Mouse (Mus musculus) forebrain, embryonic 10.5 days (tissue): ENCODE data around the gene Shisa5. TPM values are rescaled to one million over a fixed set of nuclear protein-coding genes. Genes with fewer than 3 reads are reported as not detected.

Source experiments
- DNase-seq: peaks from one replicate; pipeline ENCODE4 v3.0.0-alpha.2; 2017; ENCODE audit warnings: low spot score; ENCODE audit errors: extremely low spot score
- H3K27ac ChIP-seq: fragments of 300-500 bp; sonication (generic); 2 replicates; pipeline ENCODE4 v1.5.1; 2016; ENCODE audit warnings: mild to moderate bottlenecking
- H3K27me3 ChIP-seq: fragments of 300-500 bp; sonication (generic); 2 replicates; pipeline ENCODE4 v1.6.1; 2016; ENCODE audit warnings: mild to moderate bottlenecking; ENCODE audit not compliant: poor library complexity, severe bottlenecking
- H3K36me3 ChIP-seq: fragments of 300-500 bp; sonication (generic); replicated peaks from 2 replicates; pipeline ENCODE4 v1.6.1; 2016; ENCODE audit warnings: mild to moderate bottlenecking, moderate library complexity
- H3K4me1 ChIP-seq: fragments of 300-500 bp; sonication (generic); 2 replicates; pipeline ENCODE4 v1.6.1; 2016
- H3K4me3 ChIP-seq: fragments of 300-500 bp; sonication (generic); 2 replicates; pipeline ENCODE4 v1.5.1; 2016; ENCODE audit warnings: mild to moderate bottlenecking, moderate library complexity
- H3K9me3 ChIP-seq: fragments of 300-500 bp; sonication (generic); 2 replicates; pipeline ENCODE4 v1.6.1; 2016; ENCODE audit warnings: mild to moderate bottlenecking, moderate library complexity
- WGBS: fragments of 180-500 bp; shearing (Covaris S2); methylation state at CpG from one replicate; pipeline ENCODE4 v1.1.7; 2016; 5-methylcytosine and 5-hydroxymethylcytosine counted together
- polyA plus RNA-seq: library from polyadenylated mRNA; unstranded; fragments of >200 nt; fragmentation: Nextera tagmentation; extraction: Ambion mirVana; gene quantifications from 2 replicates; pipeline ENCODE4 v1.2.1, GENCODE M21; 2016

Gene Shisa5
- polyA plus RNA-seq, 1 experiment from 2014 or later, result 29.7 TPM

DNA sequence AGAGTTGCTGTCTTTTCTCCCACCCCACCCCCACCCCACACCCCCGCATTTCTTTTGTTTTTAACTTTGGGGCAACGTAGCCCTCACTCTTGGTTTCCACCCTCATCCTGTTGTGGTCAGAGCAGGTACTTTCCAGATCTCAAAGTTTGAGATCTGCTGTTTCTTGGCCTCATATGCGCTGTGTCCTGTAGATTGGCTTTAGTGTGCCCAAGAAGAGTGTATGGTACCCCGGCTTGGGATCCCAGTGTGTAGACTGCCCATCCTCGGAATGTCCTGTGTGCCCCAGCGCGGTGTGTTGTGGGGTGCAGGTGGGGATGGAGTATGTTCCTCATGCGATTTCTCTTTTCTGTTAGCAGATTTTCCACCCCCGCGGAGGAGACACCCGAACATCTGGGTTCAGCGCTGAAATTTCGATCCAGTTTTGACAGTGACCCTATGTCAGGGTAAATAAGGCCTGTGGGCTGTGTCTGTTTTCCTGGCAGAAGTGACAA, 12.7 kb downstream of the Shisa5 start:
- Histone ChIP-seq H3K4me1 (peaks cover 25% of the 10 kb centered on the region), H3K9me3 (no peaks in the 10 kb centered on the region), H3K4me3 (no peak overlapping the region), H3K36me3 (peaks cover 3% of the 10 kb centered on the region; the same call in 1 of the 2 replicates), H3K27ac (no peak overlapping the region), H3K27me3 (no peaks in the 10 kb centered on the region)
- WGBS, result 86% methylated on average over 13 of the region's 13 CpGs
- DNase-seq, result no peak

DNA sequence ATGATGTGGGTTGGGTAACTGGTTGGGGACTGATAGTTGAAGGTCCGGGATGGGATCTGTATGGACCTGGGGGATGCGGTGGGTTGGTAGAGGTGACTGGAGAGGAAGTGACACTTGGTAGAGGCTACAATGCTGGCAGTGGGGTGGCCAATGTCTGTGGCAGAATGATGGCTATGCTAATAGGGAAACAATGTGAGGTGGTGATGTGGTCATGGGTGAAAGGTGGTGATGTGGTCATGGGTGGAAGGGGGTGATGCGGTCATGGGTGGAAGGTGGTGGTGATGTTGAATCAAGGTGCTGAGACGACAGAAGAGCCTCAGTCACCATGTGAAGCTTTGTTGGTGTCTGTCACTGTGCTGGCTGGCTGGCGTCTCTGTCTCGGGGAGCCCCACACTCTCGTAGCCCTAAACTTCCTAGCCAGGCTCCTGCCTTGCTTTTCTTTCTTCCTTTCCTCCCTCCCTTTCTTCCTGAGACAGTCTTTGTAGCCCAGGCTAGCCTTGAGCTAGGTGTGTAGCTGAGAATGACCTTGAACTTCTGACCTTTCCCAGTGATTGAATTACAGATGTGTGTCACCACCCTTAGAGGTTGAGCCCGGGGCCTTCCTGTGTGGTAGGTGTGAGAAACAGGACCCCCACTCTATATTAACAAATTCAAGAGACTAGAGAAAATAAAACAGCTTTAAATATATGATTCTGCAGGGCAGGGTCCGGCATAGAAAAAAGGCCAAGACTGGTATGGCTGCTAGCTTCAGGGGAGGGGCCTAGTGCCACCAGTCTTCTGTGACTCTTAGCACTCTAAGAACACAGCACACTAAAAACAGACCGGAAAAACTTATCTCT, 13.5 kb downstream of the Shisa5 start:
- 91% methylated on average over 10 of the region's 10 CpGs for WGBS
- peaks cover 10% of the 10 kb centered on the region for H3K36me3 ChIP-seq
- no peaks in the 10 kb centered on the region for H3K9me3 ChIP-seq
- H3K4me3 ChIP-seq, result no peak overlapping the region
- no peak overlapping the region for H3K27ac ChIP-seq
- no peak for DNase-seq
- peaks cover 25% of the 10 kb centered on the region for H3K4me1 ChIP-seq
- H3K27me3 ChIP-seq, result no peaks in the 10 kb centered on the region

DNA sequence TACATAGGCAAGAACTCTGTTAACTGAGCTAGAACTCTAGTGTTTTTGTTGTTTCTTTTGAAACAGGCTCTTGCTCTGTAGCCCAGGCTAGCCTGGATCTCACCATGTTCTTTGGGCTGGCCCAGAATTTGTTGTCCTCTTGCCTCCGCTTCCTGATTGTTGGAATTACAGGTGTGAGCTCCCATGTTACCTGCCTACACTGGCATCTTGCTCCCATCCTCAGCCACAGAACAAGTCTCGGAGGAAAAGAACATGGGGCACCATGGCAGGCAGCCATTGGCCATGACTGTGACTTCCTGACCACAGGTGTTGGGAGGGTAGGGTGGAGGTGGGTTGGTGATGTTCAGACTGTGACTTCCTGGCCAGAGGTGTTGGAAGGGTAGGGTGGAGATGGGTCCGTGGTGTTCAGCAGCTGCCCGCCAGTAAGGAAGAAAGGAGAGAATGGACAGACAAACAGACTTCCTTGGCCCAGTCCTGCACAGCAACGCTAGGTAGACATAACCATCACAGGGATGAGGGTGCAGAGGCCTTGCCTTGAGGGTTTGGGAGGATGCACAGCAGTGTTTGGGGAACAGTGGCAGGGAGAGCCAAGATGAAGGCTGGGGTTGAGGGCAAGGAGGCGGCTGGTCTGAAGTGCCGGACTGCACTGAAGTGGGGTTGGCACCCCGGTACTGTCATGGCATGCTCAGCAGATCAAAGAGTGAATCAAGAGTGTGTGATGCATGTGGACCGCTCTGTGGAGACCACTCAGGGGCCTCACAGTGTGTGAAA, 14.3 kb downstream of the Shisa5 start:
- H3K36me3 ChIP-seq, result peaks cover 18% of the 10 kb centered on the region
- H3K9me3 ChIP-seq, result no peaks in the 10 kb centered on the region
- 88% methylated on average over 9 of the region's 9 CpGs for WGBS
- DNase-seq, result no peak
- no peaks in the 10 kb centered on the region for H3K27me3 ChIP-seq
- no peak overlapping the region for H3K4me3 ChIP-seq
- no peak overlapping the region for H3K27ac ChIP-seq
- peaks cover 25% of the 10 kb centered on the region for H3K4me1 ChIP-seq

DNA sequence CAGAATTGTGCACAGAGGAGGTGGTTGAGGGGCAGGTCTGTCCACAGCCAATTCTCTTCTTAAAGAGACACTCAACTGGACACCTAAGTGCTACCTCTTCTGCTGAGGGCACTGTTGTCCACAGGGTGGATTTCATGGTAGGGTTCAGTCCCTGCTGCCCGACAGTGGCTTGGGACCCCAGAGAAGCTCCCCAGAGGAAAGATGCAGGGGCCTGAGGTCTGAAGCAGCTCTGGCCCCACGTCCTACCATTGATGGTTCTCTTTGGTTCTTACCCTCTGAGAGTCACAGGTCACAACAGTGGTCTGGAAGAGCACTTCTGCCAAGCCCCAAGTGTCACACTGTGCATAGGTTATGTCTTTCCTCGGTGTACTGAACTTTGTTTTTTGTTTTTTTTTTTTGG, 15.0 kb downstream of the Shisa5 start:
- H3K36me3 ChIP-seq, result peaks cover 25% of the 10 kb centered on the region
- H3K9me3 ChIP-seq, result no peaks in the 10 kb centered on the region
- H3K4me3 ChIP-seq, result no peak overlapping the region
- peaks cover 25% of the 10 kb centered on the region for H3K4me1 ChIP-seq
- no peak overlapping the region for H3K27ac ChIP-seq
- DNase-seq, result no peak
- 80% methylated on average over 3 of the region's 3 CpGs for WGBS
- H3K27me3 ChIP-seq, result no peaks in the 10 kb centered on the region

DNA sequence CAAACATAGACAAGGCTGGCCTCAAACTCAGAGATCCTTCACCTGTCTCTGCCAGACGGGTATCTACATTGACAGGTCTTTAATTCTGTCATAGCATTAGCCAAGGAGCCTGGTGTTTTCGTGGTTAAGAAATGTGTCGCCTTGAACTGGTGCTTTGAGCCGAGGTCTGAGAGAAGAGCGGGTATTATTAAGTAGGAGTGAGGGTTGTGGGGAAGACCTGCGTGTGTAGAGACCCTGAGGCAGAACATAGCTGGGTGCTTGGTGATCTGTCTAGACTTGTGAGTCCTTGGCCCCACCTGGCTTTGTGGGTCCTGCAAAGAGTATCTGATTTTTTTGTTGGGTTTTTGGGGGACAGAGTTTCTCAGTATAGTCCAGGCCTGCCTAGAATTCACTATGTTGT, 15.5 kb downstream of the Shisa5 start:
- H3K9me3 ChIP-seq, result no peaks in the 10 kb centered on the region
- H3K27ac ChIP-seq, result 0 out of 2 replicates have a peak overlapping the region, but pooled peaks have one; percentile 8
- H3K4me3 ChIP-seq, result no peak overlapping the region
- peaks cover 30% of the 10 kb centered on the region for H3K36me3 ChIP-seq
- no peaks in the 10 kb centered on the region for H3K27me3 ChIP-seq
- DNase-seq, result no peak
- peaks cover 30% of the 10 kb centered on the region for H3K4me1 ChIP-seq
- WGBS, result 86% methylated on average over 6 of the region's 6 CpGs

DNA sequence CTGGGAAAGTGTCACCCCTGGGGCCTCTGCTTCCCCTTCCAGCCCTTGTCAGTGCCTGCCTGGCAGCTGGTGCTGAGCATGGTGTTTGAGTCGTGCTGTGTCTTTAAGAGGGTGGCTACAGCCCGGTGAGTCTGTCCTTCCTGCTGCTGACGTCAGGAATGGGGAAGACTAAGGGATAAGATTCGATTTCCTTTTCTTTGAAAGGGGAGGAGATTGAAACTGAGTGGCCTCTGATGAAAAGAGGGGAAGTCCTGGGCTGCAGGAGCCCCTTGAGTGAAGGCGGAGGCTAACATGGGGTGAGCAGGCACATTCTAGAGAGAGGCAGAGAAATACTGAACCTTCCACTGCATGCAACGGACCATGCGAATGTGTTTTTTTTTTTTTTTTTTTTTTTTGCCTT, 16.3 kb downstream of the Shisa5 start:
- no peaks in the 10 kb centered on the region for H3K27me3 ChIP-seq
- peak overlapping the region; percentile 32 for H3K4me3 ChIP-seq
- H3K9me3 ChIP-seq, result no peaks in the 10 kb centered on the region
- H3K4me1 ChIP-seq, result peaks cover 38% of the 10 kb centered on the region
- DNase-seq, result no peak
- H3K27ac ChIP-seq, result peak overlapping the region; percentile 71
- H3K36me3 ChIP-seq, result peaks cover 38% of the 10 kb centered on the region
- WGBS, result 21% methylated on average over 7 of the region's 7 CpGs

DNA sequence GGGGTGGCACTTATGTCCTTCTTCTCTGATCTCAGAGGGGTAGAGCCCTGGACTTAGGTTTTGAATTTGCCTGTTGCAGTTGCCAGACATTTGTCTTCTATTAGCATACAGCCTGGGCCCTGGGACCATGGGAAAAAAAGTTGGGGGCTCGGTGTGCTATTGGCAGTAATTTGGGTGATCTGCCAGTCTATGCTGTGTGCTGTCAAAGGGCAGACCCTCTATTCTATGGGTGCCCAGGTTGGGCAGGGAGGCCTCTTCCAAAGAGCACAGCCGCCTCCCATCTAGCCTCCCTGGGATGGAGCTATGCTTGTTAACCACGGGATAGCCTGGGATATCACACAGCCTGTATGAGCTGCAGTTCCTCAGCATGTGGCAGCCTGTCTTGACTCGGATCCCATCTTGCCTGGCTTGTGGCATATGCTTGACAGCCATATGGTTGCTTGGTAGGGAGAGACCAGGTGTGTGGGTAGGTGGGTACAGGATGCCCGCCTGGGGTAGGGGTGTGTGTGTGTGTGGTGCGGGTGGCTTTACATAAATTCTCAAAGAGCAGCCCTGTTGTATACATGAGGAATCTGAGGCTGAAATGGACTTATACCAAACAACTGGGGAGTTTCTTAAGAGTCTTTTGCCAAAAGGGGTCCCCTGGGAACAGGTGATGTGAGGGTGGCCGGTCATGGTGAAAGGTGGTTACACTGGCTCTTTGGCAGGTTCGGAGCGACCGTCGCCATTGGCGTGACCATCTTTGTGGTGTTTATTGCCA, 17.1 kb downstream of the Shisa5 start:
- no peaks in the 10 kb centered on the region for H3K9me3 ChIP-seq
- DNase-seq, result no peak
- peaks cover 45% of the 10 kb centered on the region for H3K36me3 ChIP-seq
- peak overlapping the region; percentile 32 for H3K4me3 ChIP-seq
- peaks cover 42% of the 10 kb centered on the region for H3K4me1 ChIP-seq
- 95% methylated on average over 12 of the region's 12 CpGs for WGBS
- H3K27ac ChIP-seq, result peak overlapping the region; percentile 71
- no peaks in the 10 kb centered on the region for H3K27me3 ChIP-seq

DNA sequence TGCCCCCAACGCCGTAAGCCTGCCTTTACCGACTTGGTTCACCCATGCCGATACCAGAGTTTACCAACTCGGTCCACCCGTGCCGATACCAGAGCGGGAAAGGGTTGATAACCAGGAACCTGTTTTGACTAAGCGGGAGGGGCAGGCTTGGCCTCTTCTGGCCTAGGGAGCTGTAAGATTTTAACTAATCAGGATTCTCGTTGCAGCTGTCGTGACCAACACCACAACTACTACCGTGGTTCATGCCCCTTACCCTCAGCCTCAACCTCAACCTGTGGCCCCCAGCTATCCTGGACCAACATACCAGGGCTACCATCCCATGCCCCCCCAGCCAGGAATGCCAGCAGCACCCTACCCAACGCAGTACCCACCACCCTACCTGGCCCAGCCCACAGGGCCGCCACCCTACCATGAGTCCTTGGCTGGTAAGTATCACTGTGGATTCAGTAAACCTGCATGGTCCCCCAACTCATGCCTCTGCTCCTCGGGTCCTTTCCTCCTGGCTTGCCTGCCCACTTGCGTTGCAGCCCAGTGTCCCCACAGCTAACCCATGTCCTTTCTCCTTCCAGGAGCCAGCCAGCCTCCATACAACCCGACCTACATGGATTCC, 17.8 kb downstream of the Shisa5 start:
- H3K27ac ChIP-seq, result no peak overlapping the region
- DNase-seq, result no peak
- no peaks in the 10 kb centered on the region for H3K9me3 ChIP-seq
- WGBS, result 93% methylated on average over 17 of the region's 17 CpGs
- no peak overlapping the region for H3K4me3 ChIP-seq
- peaks cover 52% of the 10 kb centered on the region for H3K36me3 ChIP-seq
- peaks cover 42% of the 10 kb centered on the region for H3K4me1 ChIP-seq
- H3K27me3 ChIP-seq, result no peaks in the 10 kb centered on the region

DNA sequence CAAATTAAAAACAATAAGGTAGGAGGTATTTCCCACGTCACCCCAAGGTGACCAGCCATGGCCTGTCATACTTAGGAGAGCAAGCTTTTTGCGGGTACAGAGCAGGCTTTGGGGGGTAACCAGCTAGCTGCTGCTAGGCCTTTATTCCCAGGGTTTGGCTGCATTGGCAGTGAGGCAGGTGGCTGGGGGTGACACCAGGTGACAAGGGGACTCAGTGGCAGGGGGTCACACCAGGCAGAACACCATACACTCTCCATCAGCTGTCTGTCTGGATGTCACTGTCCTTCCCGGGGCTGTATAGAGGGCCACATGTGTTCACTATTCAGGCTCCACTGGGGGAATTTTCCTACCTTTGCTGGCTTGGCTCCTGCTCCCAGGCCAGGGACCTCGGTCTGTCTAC, 18.6 kb downstream of the Shisa5 start:
- peaks cover 42% of the 10 kb centered on the region for H3K4me1 ChIP-seq
- H3K4me3 ChIP-seq, result no peak overlapping the region
- H3K27me3 ChIP-seq, result no peaks in the 10 kb centered on the region
- 90% methylated on average over 4 of the region's 4 CpGs for WGBS
- peaks cover 58% of the 10 kb centered on the region for H3K36me3 ChIP-seq
- DNase-seq, result no peak
- H3K27ac ChIP-seq, result no peak overlapping the region
- no peaks in the 10 kb centered on the region for H3K9me3 ChIP-seq

DNA sequence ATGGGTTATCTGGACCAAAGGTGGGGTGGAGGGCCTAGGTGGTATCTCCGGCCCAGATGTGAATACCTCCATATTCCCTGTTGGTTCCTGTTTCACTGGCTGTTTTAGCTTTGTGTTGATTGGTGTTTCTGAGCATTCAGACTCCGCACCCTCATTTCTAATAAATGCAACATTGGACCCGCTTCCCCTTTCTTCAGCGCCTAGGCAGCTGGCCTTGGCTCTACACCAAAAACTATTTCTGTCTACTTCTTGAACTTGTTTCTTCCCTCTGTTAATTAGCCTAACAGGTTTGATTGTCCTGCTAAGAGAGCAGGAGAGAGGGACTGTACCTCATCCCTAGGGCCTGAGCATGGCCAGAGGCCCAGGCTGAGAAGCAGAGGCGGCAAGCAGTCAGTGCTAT, 19.2 kb downstream of the Shisa5 start:
- Histone ChIP-seq H3K4me1 (peaks cover 42% of the 10 kb centered on the region), H3K36me3 (peaks cover 64% of the 10 kb centered on the region), H3K27me3 (no peaks in the 10 kb centered on the region), H3K27ac (no peak overlapping the region), H3K4me3 (no peak overlapping the region), H3K9me3 (no peaks in the 10 kb centered on the region)
- DNase-seq, result no peak
- WGBS, result 91% methylated on average over 5 of the region's 5 CpGs

DNA sequence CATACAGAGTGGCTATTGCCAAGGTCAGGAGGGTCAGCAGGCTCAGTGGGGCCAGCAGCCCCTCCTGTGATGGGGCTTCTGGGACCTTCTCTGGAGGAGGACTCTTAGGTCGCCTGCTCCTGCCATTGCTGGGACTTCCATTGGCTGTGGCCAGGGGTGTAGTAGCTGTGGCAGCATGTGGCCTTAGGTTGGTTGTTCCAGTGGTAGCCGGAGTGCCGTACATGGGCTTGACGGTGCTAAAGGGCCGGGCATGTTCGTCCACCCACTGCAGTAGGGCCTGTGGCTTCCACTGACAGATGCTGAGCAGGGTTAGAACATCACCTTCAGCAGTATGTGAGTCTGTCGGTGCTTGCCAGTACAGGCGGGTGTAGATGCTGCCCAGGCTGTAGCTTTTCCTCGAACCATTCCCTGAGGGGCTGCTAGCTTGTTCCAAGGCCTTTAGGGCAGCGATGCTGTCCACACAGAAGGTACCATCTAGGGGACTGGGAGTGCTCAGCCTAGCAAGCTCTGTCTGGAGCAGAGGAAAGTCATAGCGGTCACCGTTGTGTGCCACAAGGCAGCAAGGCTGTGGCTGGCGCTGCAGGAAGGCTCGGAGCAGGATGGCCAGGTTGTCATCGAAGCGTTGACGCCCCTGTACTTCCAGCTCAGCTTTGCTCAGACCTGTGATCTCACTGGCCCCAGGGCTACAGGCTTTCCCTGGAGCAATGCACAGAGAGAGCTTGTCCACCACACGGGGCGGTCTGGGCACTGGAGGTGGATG, 19.8 kb downstream of the Shisa5 start:
- Histone ChIP-seq H3K9me3 (no peaks in the 10 kb centered on the region), H3K27ac (peak overlapping the region; percentile 84), H3K27me3 (no peaks in the 10 kb centered on the region), H3K4me3 (peak overlapping the region; percentile 33; the same call in 1 of the 2 replicates), H3K36me3 (peaks cover 68% of the 10 kb centered on the region), H3K4me1 (peaks cover 38% of the 10 kb centered on the region)
- 92% methylated on average over 19 of the region's 19 CpGs for WGBS
- DNase-seq, result no peak
